Mouse (Mus musculus): ENCODE results near the gene Prr29.
"Not testable (repeated sequence)": the region's sequence is repeated elsewhere in the genome, so short reads cannot be mapped to it uniquely, and the experiment has no call there.

Gene Prr29

GRCm38 (mm10) chr11:106355382-106356128 lies 9.7 kb upstream of the Prr29 start:
- peak; percentile 25 for DNase-seq

GRCm38 (mm10) chr11:106359350-106359749 lies 5.9 kb upstream of the Prr29 start:
- DNase-seq: peak; percentile 55

- DNase-seq: no peak
These were observed 560 bp upstream of the Prr29 start for GRCm38 (mm10) chr11:106364712-106365111.

- DNase-seq: peak; percentile 84
These were observed 1.0 kb downstream of the Prr29 start for GRCm38 (mm10) chr11:106366316-106366715.

GRCm38 (mm10) chr11:106373998-106374397 lies 8.7 kb downstream of the Prr29 start:
- no peak for DNase-seq

GRCm38 (mm10) chr11:106374559-106374958 lies 9.3 kb downstream of the Prr29 start:
- peak; percentile 78 for DNase-seq

GRCm38 (mm10) chr11:106374979-106375378 lies 9.7 kb downstream of the Prr29 start:
- peak; percentile 34 for DNase-seq

GRCm38 (mm10) chr11:106381011-106381410 lies 15.7 kb downstream of the Prr29 start:
- no peak for DNase-seq

- no peak for DNase-seq
These were observed 16.6 kb downstream of the Prr29 start for GRCm38 (mm10) chr11:106381883-106382282.

GRCm38 (mm10) chr11:106382424-106382823 lies 17.2 kb downstream of the Prr29 start:
- DNase-seq: no peak

GRCm38 (mm10) chr11:106383051-106383790 lies 17.9 kb downstream of the Prr29 start:
- no peak for DNase-seq

GRCm38 (mm10) chr11:106386409-106386808 lies 21.1 kb downstream of the Prr29 start:
- DNase-seq: no peak

GRCm38 (mm10) chr11:106387020-106387419 lies 21.7 kb downstream of the Prr29 start:
- peak; percentile 52 for DNase-seq

GRCm38 (mm10) chr11:106387791-106388216 lies 22.5 kb downstream of the Prr29 start, which contains the start of gene Icam2:
Gene Icam2 (minus strand): TSS chr11:106388075.
- peak; percentile 82 for DNase-seq

GRCm38 (mm10) chr11:106389611-106390010 lies 24.3 kb downstream of the Prr29 start:
- no peak for DNase-seq

GRCm38 (mm10) chr11:106390757-106391156 lies 25.5 kb downstream of the Prr29 start:
- no peak for DNase-seq

- peak; percentile 78 for DNase-seq
These were observed 26.4 kb downstream of the Prr29 start for GRCm38 (mm10) chr11:106391546-106392188.

GRCm38 (mm10) chr11:106392597-106393330 lies 27.5 kb downstream of the Prr29 start:
- no peak for DNase-seq

GRCm38 (mm10) chr11:106393331-106393616 lies 28.0 kb downstream of the Prr29 start:
- DNase-seq: no peak

- not testable (repeated sequence) for DNase-seq
These were observed 28.8 kb downstream of the Prr29 start for GRCm38 (mm10) chr11:106394055-106394454.

GRCm38 (mm10) chr11:106397656-106398055 lies 32.4 kb downstream of the Prr29 start:
- DNase-seq: no peak

GRCm38 (mm10) chr11:106398481-106398880 lies 33.2 kb downstream of the Prr29 start:
- DNase-seq: no peak

- DNase-seq: no peak
These were observed 44.7 kb downstream of the Prr29 start for GRCm38 (mm10) chr11:106410011-106410410.

All from thymus, postnatal 25 days (tissue).